ENCODE assay signal across 26 mouse cellular contexts in genomic region chr10:66172803-66173202, GRCm38 (mm10).
DNase-seq lines count a peak whose midpoint lies in the region; ATAC-seq and TF ChIP-seq lines count a peak whose summit lies in the region.
"Had no signal": no experiment of that assay in that cellular context is flagged by ENCODE, and none has a peak within 500 bp of the region (broad histone marks: within the 10 kb centered on the region; RNA-seq: fewer than 3 reads in every experiment).

No protein-coding gene starts in this region.

- no peak overlapping the region for H3K9ac ChIP-seq in midbrain, postnatal 0 days (replicated peaks; ENCODE audit: low read length, poor library complexity, severe bottlenecking)
- no peak overlapping the region for H3K9ac ChIP-seq in midbrain, embryonic 13.5 days (replicated peaks)
- H3K9ac ChIP-seq: forebrain, embryonic 15.5 days; heart, embryonic 12.5 days; liver, postnatal 0 days; neural tube, embryonic 12.5 days had no signal

- 81% methylated on average over 4 of the region's 4 CpGs for WGBS in midbrain, postnatal 0 days
- WGBS in midbrain, embryonic 13.5 days: 76% methylated on average over 4 of the region's 4 CpGs

- no peak overlapping the region for H3K4me2 ChIP-seq in midbrain, postnatal 0 days (ENCODE audit: low read depth, low read length, poor library complexity, severe bottlenecking)
- no peak overlapping the region for H3K4me2 ChIP-seq in midbrain, embryonic 13.5 days (replicated peaks)
- H3K4me2 ChIP-seq: forebrain, embryonic 15.5 days; heart, embryonic 12.5 days; liver, embryonic 11.5 days; midbrain, embryonic 11.5 days; neural tube, embryonic 12.5 days had no signal

- no peak for ATAC-seq in midbrain, postnatal 0 days (ENCODE audit: low FRiP score)
- no peak for ATAC-seq in midbrain, embryonic 13.5 days
- ATAC-seq: forebrain, embryonic 15.5 days; inflammation-experienced regulatory T-cells, adult 6 months; liver, postnatal 0 days; lung, postnatal 0 days had no signal

- H3K4me3 ChIP-seq in midbrain, postnatal 0 days (ENCODE audit: low read depth, low read length): no peak overlapping the region
- no peak overlapping the region for H3K4me3 ChIP-seq in midbrain, embryonic 13.5 days (replicated peaks)
- H3K4me3 ChIP-seq: forebrain, embryonic 15.5 days; heart, embryonic 12.5 days; hindbrain, embryonic 10.5 days; neural tube, embryonic 12.5 days had no signal

- no peaks in the 10 kb centered on the region for H3K36me3 ChIP-seq in midbrain, postnatal 0 days (ENCODE audit: insufficient read depth, low read length)
- no peaks in the 10 kb centered on the region for H3K36me3 ChIP-seq in midbrain, embryonic 13.5 days
- H3K36me3 ChIP-seq: forebrain, embryonic 15.5 days; heart, embryonic 12.5 days; hindbrain, embryonic 10.5 days; neural tube, embryonic 12.5 days had no signal

- no peak overlapping the region for H3K27ac ChIP-seq in midbrain, postnatal 0 days (ENCODE audit: low read depth, low read length)
- H3K27ac ChIP-seq in midbrain, embryonic 13.5 days: no peak overlapping the region
- H3K27ac ChIP-seq: forebrain, embryonic 15.5 days; hindbrain, embryonic 10.5 days; neural tube, embryonic 12.5 days; stomach, postnatal 0 days had no signal

- no peaks in the 10 kb centered on the region for H3K4me1 ChIP-seq in midbrain, postnatal 0 days (ENCODE audit: insufficient read depth, low read length)
- no peaks in the 10 kb centered on the region for H3K4me1 ChIP-seq in midbrain, embryonic 13.5 days (replicated peaks)
- H3K4me1 ChIP-seq: forebrain, embryonic 15.5 days; heart, embryonic 12.5 days; hindbrain, embryonic 10.5 days; neural tube, embryonic 12.5 days had no signal

- peak; percentile 41 to 62 for DNase-seq in cerebellum, postnatal 10 days
- no peak for DNase-seq in cerebellum, adult 9-10 months
- peak; percentile 36 for DNase-seq in midbrain, postnatal 0 days (ENCODE audit: low spot score)
- DNase-seq in forelimb bud, embryonic 11.5 days (ENCODE audit: low read depth, low spot score): peak; percentile 27
- DNase-seq in mesoderm, embryonic 11.5 days (ENCODE audit: low read depth, low spot score): peak; percentile 34
- DNase-seq in layer of hippocampus, adult 8-10 months (ENCODE audit: low spot score in 2 of 2): no peak
- DNase-seq in thymus, postnatal 0 days (ENCODE audit: low spot score): no peak
- DNase-seq: adrenal gland, postnatal 25 days; cerebellum, adult 9-11 months; gastrocnemius, postnatal 10 days; heart, adult 11 months; heart, postnatal 10 days; kidney, adult 18-20 months; kidney, postnatal 4 days; liver, postnatal 0 days; thymus, adult 2 months had no signal

- no peaks in the 10 kb centered on the region for H3K27me3 ChIP-seq in midbrain, postnatal 0 days (ENCODE audit: insufficient read depth, low read length)
- no peaks in the 10 kb centered on the region for H3K27me3 ChIP-seq in midbrain, embryonic 13.5 days
- H3K27me3 ChIP-seq: forebrain, embryonic 15.5 days; heart, embryonic 12.5 days; neural tube, embryonic 12.5 days had no signal

- TF ChIP-seq CTCF in midbrain, postnatal 0 days (IDR thresholded peaks at IDR 0.05): no peak

- H3K9me3 ChIP-seq in midbrain, postnatal 0 days (ENCODE audit: low read length): no peaks in the 10 kb centered on the region
- no peaks in the 10 kb centered on the region for H3K9me3 ChIP-seq in midbrain, embryonic 13.5 days
- H3K9me3 ChIP-seq: forebrain, embryonic 15.5 days; heart, embryonic 12.5 days; hindbrain, embryonic 10.5 days; neural tube, embryonic 12.5 days had no signal

Comparison
In these comparisons a context has a peak if more than half of its experiments do, and no peak if none do; other contexts are left out.
1. DNase-seq: peak in cerebellum, postnatal 10 days (2 of 2), midbrain, postnatal 0 days (single experiment), forelimb bud, embryonic 11.5 days (single experiment) and mesoderm, embryonic 11.5 days (single experiment); none in cerebellum, adult 9-10 months (single experiment), layer of hippocampus, adult 8-10 months (0 of 2) and thymus, postnatal 0 days (single experiment).